Mouse (Mus musculus) spleen, embryonic (tissue): Measurements from ENCODE around the gene Kcne4.

ENCODE experiments used
- CTCF ChIA-PET: fragments of 350-600 bp; sonication (Branson Sonifier 250); formaldehyde crosslinking; loops from one replicate; lab custom pipeline; 2022; lab: Charles Lee

Kcne4 gene

GRCm38 (mm10) chr1:78860056-78860455 lies 43.5 kb downstream of the Kcne4 start:
- CTCF ChIA-PET: no interaction called here

GRCm38 (mm10) chr1:78862281-78862680 lies 45.7 kb downstream of the Kcne4 start:
- CTCF ChIA-PET: no interaction called here

GRCm38 (mm10) chr1:78863833-78864232 lies 47.3 kb downstream of the Kcne4 start:
- CTCF ChIA-PET: no interaction called here

GRCm38 (mm10) chr1:78864351-78864750 lies 47.8 kb downstream of the Kcne4 start:
- CTCF ChIA-PET: no interaction called here

- CTCF ChIA-PET: no interaction called here
Measured at GRCm38 (mm10) chr1:78864799-78865346, 48.3 kb downstream of the Kcne4 start.

- CTCF ChIA-PET: no interaction called here
Measured at GRCm38 (mm10) chr1:78865991-78866390, 49.4 kb downstream of the Kcne4 start.

- CTCF ChIA-PET: no interaction called here
Measured at GRCm38 (mm10) chr1:78866455-78866854, 49.9 kb downstream of the Kcne4 start.
